In the genomic region with DNA sequence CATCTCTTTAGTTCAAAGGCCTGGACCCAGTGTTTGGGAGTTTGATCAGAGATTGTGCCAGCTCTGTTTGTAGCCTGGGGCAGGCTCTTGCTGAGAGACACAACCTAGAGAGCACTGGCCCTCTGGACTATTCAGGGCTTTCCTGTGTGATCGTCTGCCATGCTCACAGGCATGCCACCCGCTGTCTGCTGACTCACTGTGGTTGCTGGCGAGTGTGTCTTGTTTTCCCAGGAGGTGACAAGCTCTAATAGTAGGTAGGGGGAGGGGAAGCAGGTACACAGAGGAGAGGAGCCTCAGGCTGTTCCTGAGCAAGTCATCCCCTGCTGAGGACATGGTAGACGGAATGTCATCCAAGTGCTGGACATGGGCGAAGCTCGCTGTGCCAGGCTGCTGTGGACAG, we compare ENCODE assay signal across 12 mouse cellular contexts.
DNase-seq lines count a peak whose midpoint lies in the region; ATAC-seq and TF ChIP-seq lines count a peak whose summit lies in the region.
"Had no signal": no experiment of that assay in that cellular context is flagged by ENCODE, and none has a peak within 500 bp of the region (broad histone marks: within the 10 kb centered on the region; RNA-seq: fewer than 3 reads in every experiment).

No protein-coding gene starts in this region.

- H3K9me3 ChIP-seq in midbrain, embryonic 14.5 days (ENCODE audit: control insufficient read depth, low read length): no peaks in the 10 kb centered on the region
- no peaks in the 10 kb centered on the region for H3K9me3 ChIP-seq in midbrain, embryonic 16.5 days (replicated peaks; ENCODE audit: control insufficient read depth, low read length, poor library complexity, severe bottlenecking)
- H3K9me3 ChIP-seq: stomach, embryonic 15.5 days had no signal

- POLR2A ChIA-PET in Patski (lab: Charles Lee): interaction anchor here (0.8 to 1.1 kb wide), 2 partner anchors 49 to 148 kb away, joined by 3 to 6 read pairs; no protein-coding TSS in a partner anchor

- H3K36me3 ChIP-seq in midbrain, embryonic 14.5 days (ENCODE audit: control insufficient read depth, insufficient read depth, low read length): no peaks in the 10 kb centered on the region
- H3K36me3 ChIP-seq in midbrain, embryonic 16.5 days (ENCODE audit: control insufficient read depth, insufficient read depth, low read length): no peaks in the 10 kb centered on the region
- H3K36me3 ChIP-seq: stomach, embryonic 15.5 days had no signal

- peaks cover 11% of the 10 kb centered on the region for H3K4me1 ChIP-seq in midbrain, embryonic 14.5 days (ENCODE audit: control insufficient read depth, insufficient read depth, low read length)
- H3K4me1 ChIP-seq in midbrain, embryonic 16.5 days (ENCODE audit: control insufficient read depth, insufficient read depth, low read length): peaks cover 12% of the 10 kb centered on the region
- H3K4me1 ChIP-seq: stomach, embryonic 15.5 days had no signal

- peak; percentile 54 for DNase-seq in midbrain, embryonic 14.5 days
- DNase-seq in Patski (ENCODE audit: low read depth, low spot score): peak; percentile 93
- peak; percentile 61 to 76 for DNase-seq in cerebellum, postnatal 25 days
- no peak for DNase-seq in layer of hippocampus, adult 18-20 months (ENCODE audit: low spot score in 2 of 2)
- no peak for DNase-seq in right cerebral cortex, postnatal 4 days
- DNase-seq in kidney, adult 8-10 months: no peak
- DNase-seq: embryo, embryonic 11 days; heart, postnatal 4 days; kidney, adult 11 months; left cerebral cortex, postnatal 4 days had no signal

- in situ Hi-C loops in Patski (cut with MboI; ENCODE audit: low pct_unique_long_range_greater_than_20kb): no loop called here

- H3K9ac ChIP-seq in midbrain, embryonic 14.5 days (replicated peaks; ENCODE audit: low read length): no peak overlapping the region
- H3K9ac ChIP-seq in midbrain, embryonic 16.5 days (ENCODE audit: low read depth, low read length): no peak overlapping the region
- H3K9ac ChIP-seq: stomach, embryonic 15.5 days had no signal

- WGBS in midbrain, embryonic 14.5 days: 35% methylated on average over 6 of the region's 6 CpGs
- WGBS in midbrain, embryonic 16.5 days: 37% methylated on average over 6 of the region's 6 CpGs

- no peak overlapping the region for H3K4me3 ChIP-seq in midbrain, embryonic 14.5 days (replicated peaks; ENCODE audit: low read depth, low read length)
- no peak overlapping the region for H3K4me3 ChIP-seq in midbrain, embryonic 16.5 days (ENCODE audit: low read depth, low read length)
- H3K4me3 ChIP-seq: stomach, embryonic 15.5 days had no signal

- H3K27me3 ChIP-seq in midbrain, embryonic 14.5 days (ENCODE audit: control insufficient read depth, insufficient read depth, low read length): no peaks in the 10 kb centered on the region
- no peaks in the 10 kb centered on the region for H3K27me3 ChIP-seq in midbrain, embryonic 16.5 days (ENCODE audit: control insufficient read depth, insufficient read depth, low read depth, low read length)
- no peaks in the 10 kb centered on the region for H3K27me3 ChIP-seq in Patski

- TF ChIP-seq CTCF in Patski (IDR thresholded peaks at IDR 0.05): no peak

- CTCF ChIA-PET in Patski (lab: Charles Lee): interaction anchor here (1.0 to 1.2 kb wide), 4 partner anchors 44 to 219 kb away, joined by 3 to 5 read pairs (median 4); no protein-coding TSS in a partner anchor

- H3K4me2 ChIP-seq in midbrain, embryonic 14.5 days (ENCODE audit: low read length): no peak overlapping the region
- H3K4me2 ChIP-seq in midbrain, embryonic 16.5 days (ENCODE audit: low read length): no peak overlapping the region
- H3K4me2 ChIP-seq: stomach, embryonic 15.5 days had no signal

- H3K27ac ChIP-seq in midbrain, embryonic 14.5 days (replicated peaks; ENCODE audit: low read depth, low read length): 0 out of 2 replicates have a peak overlapping the region, but pooled peaks have one; percentile 32
- H3K27ac ChIP-seq in midbrain, embryonic 16.5 days (ENCODE audit: low read length): no peak overlapping the region
- H3K27ac ChIP-seq: stomach, embryonic 15.5 days had no signal

- no peak for ATAC-seq in midbrain, embryonic 14.5 days (ENCODE audit: low FRiP score, low TSS enrichment)
- no peak for ATAC-seq in midbrain, embryonic 16.5 days
- ATAC-seq in Patski: peak; percentile 80

Comparison
In these comparisons a context has a peak if more than half of its experiments do, and no peak if none do; other contexts are left out.
1. DNase-seq: peak in midbrain, embryonic 14.5 days (single experiment), Patski (single experiment) and cerebellum, postnatal 25 days (2 of 2); none in layer of hippocampus, adult 18-20 months (0 of 2), right cerebral cortex, postnatal 4 days (single experiment) and kidney, adult 8-10 months (0 of 2).